ENCODE assay signal across 27 mouse cellular contexts in the genomic region with DNA sequence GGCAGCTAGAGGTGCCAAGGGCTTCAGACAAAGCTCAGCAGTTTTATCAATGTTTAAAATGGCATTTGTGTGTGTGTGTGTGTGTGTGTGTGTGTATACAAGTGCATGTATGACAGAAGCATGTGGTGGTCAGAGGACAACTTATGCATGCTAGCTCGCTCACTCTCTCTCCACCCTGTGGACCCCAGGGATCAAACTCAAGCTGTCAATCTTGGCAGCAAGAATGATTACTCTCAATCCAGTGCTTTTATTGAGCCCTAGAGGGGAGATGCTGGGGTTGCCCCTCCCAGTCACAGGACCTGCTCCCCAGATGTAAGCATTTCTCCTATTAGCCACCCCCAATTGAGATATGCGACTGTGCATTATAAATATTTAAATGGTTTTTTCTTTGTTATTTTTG. TPM values are rescaled to one million over a fixed set of nuclear protein-coding genes. Genes with fewer than 3 reads are reported as not detected.
DNase-seq lines count a peak whose midpoint lies in the region; ATAC-seq and TF ChIP-seq lines count a peak whose summit lies in the region.
"Had no signal": no experiment of that assay in that cellular context is flagged by ENCODE, and none has a peak within 500 bp of the region (broad histone marks: within the 10 kb centered on the region; RNA-seq: fewer than 3 reads in every experiment).

No protein-coding gene starts in this region.

- 73% methylated on average over 2 of the region's 2 CpGs for WGBS in cerebellum, adult 2 months
- 95% methylated on average over 2 of the region's 2 CpGs for WGBS in liver, embryonic 11.5 days

- H3K36me3 ChIP-seq in liver, embryonic 11.5 days (ENCODE audit: control insufficient read depth, insufficient read depth, low read length), result no peaks in the 10 kb centered on the region
- H3K36me3 ChIP-seq: embryonic facial prominence, embryonic 15.5 days; forebrain, embryonic 10.5 days; G1E; heart, embryonic 13.5 days had no signal

- no peak for ATAC-seq in liver, embryonic 11.5 days (replicated peaks; ENCODE audit: low FRiP score)
- ATAC-seq: CD4-positive, CD25-positive, alpha-beta regulatory T cell, adult 4 months; forebrain, embryonic 14.5 days; inflammation-experienced regulatory T-cells, adult 6 months had no signal

- H3K4me3 ChIP-seq in cerebellum, adult 2 months (replicated peaks; ENCODE audit: insufficient read depth, low read depth, low read length), result no peak overlapping the region
- H3K4me3 ChIP-seq in liver, embryonic 11.5 days (ENCODE audit: low read depth, low read length), result no peak overlapping the region
- H3K4me3 ChIP-seq: embryonic facial prominence, embryonic 15.5 days; erythroblast, embryonic 14.5 days; forebrain, embryonic 10.5 days; gastrocnemius, adult 2 months; heart, embryonic 13.5 days had no signal

- H3K27ac ChIP-seq in cerebellum, adult 2 months (ENCODE audit: insufficient read depth, low read length), result no peak overlapping the region
- no peak overlapping the region for H3K27ac ChIP-seq in liver, embryonic 11.5 days (ENCODE audit: low read depth, low read length)
- H3K27ac ChIP-seq: embryonic facial prominence, embryonic 15.5 days; forebrain, embryonic 10.5 days; gastrocnemius, adult 2 months; heart, embryonic 13.5 days had no signal

- TF ChIP-seq POLR2A in cerebellum, adult 2 months (IDR thresholded peaks at IDR 0.05; ENCODE audit: borderline replicate concordance, insufficient read depth, low read length), result no peak

- TF ChIP-seq CTCF in cerebellum, adult 2 months (IDR thresholded peaks at IDR 0.05; ENCODE audit: borderline replicate concordance, insufficient read depth, low read depth, low read length), result no peak

- intact Hi-C loops in left cerebral cortex, postnatal 4 days (cut with DNase I), result no loop called here

- peaks cover 30% of the 10 kb centered on the region for H3K4me1 ChIP-seq in cerebellum, adult 2 months (ENCODE audit: control insufficient read depth, insufficient read depth, low read length)
- no peaks in the 10 kb centered on the region; the same call in 1 of the 2 replicates for H3K4me1 ChIP-seq in liver, embryonic 11.5 days (replicated peaks; ENCODE audit: control insufficient read depth, insufficient read depth, low read length)
- H3K4me1 ChIP-seq: embryonic facial prominence, embryonic 15.5 days; heart, embryonic 13.5 days had no signal

- no peak overlapping the region for H3K4me2 ChIP-seq in liver, embryonic 11.5 days
- H3K4me2 ChIP-seq: embryonic facial prominence, embryonic 15.5 days; heart, embryonic 13.5 days had no signal

- H3K9ac ChIP-seq in liver, embryonic 11.5 days (ENCODE audit: low read depth, low read length), result no peak overlapping the region
- H3K9ac ChIP-seq: embryonic facial prominence, embryonic 15.5 days; heart, embryonic 13.5 days had no signal

- DNase-seq in cerebellum, postnatal 10 days, result peak; percentile 47 to 58
- DNase-seq in cerebellum, adult 2 months, result no peak
- peak; percentile 9 for DNase-seq in left cerebral cortex, postnatal 4 days
- no peak for DNase-seq in left cerebral cortex, adult 11 months (ENCODE audit: low spot score)
- peak; percentile 10 for DNase-seq in retina, embryonic 14.5 days (ENCODE audit: low spot score)
- no peak for DNase-seq in retina, postnatal 1 day
- DNase-seq in thymus, postnatal 4 days, result no peak
- no peak for DNase-seq in liver, embryonic 11.5 days (ENCODE audit: low spot score)
- DNase-seq: adrenal gland, adult 8-10 months; adrenal gland, postnatal 36 days; B cell, adult 2 months; cerebellum, adult 11 months; cerebellum, adult 9-10 months; cerebellum, postnatal 36 days; embryo, embryonic 11 days; gastrocnemius, adult 2 months; gastrocnemius, postnatal 25 days; heart, postnatal 4 days had no signal

- no peaks in the 10 kb centered on the region for H3K9me3 ChIP-seq in liver, embryonic 11.5 days (ENCODE audit: control insufficient read depth, low read length)
- H3K9me3 ChIP-seq: embryonic facial prominence, embryonic 15.5 days; forebrain, embryonic 10.5 days; G1E had no signal

- no peaks in the 10 kb centered on the region for H3K27me3 ChIP-seq in cerebellum, adult 2 months (ENCODE audit: control insufficient read depth, insufficient read depth, low read length)
- no peaks in the 10 kb centered on the region for H3K27me3 ChIP-seq in liver, embryonic 11.5 days (replicated peaks; ENCODE audit: control insufficient read depth, insufficient read depth, low read length)
- H3K27me3 ChIP-seq: embryonic facial prominence, embryonic 15.5 days; heart, embryonic 13.5 days had no signal

RNA-seq across cellular contexts. Expression of a gene that starts 11.9 kb away (rescaled TPM):
- polyA plus RNA-seq in cerebellum, adult 2 months (2012; rRNA removed), result 120 and 131 TPM in 2 replicates
- 100 to 1,000 TPM; 152 to 155 TPM for total RNA-seq in left cerebral cortex, postnatal 4 days (2021)
- 0.10 and 0.27 TPM in 2 replicates for polyA plus RNA-seq in liver, embryonic 11.5 days (2014; fragmentation: Nextera tagmentation; extraction: Ambion mirVana)
- total RNA-seq: granulocyte monocyte progenitor cell, adult 5-6 weeks had no signal
- polyA plus RNA-seq: erythroblast, embryonic 14.5 days; G1E had no signal

Comparison
In these comparisons a context has a peak if more than half of its experiments do, and no peak if none do; other contexts are left out.
1. DNase-seq: peak in cerebellum, postnatal 10 days (2 of 2), left cerebral cortex, postnatal 4 days (single experiment) and retina, embryonic 14.5 days (single experiment); none in cerebellum, adult 2 months (0 of 2), left cerebral cortex, adult 11 months (single experiment), retina, postnatal 1 day (single experiment), thymus, postnatal 4 days (single experiment) and liver, embryonic 11.5 days (single experiment).
2. RNA of a gene that starts 11.9 kb away (polyA plus RNA-seq): 120 to 131 TPM in cerebellum, adult 2 months; 0.10 to 0.27 TPM in liver, embryonic 11.5 days; every median in the first group is over 10 times any median in the second.